Mouse (Mus musculus) embryonic facial prominence, embryonic 15.5 days (tissue): ENCODE data around the gene 9130230L23Rik. TPM values are rescaled to one million over a fixed set of nuclear protein-coding genes. Genes with fewer than 3 reads are reported as not detected.

Source experiments
- microRNA-seq: library from miRNA; unstranded; fragments of <30 nt; microRNA quantifications from one replicate; pipeline ENCODE4, GENCODE M21; 2016; ENCODE audit warnings: borderline number of aligned reads
- polyA plus RNA-seq: library from polyadenylated mRNA; unstranded; fragments of >200 nt; fragmentation: Nextera tagmentation; extraction: Ambion mirVana; gene quantifications from 2 replicates; pipeline ENCODE4 v1.2.1, GENCODE M21; 2015

9130230L23Rik gene
- polyA plus RNA-seq, 1 experiment from 2014 or later, result 1.9 TPM

Small RNAs within 50 kb of the gene (microRNA-seq; reads per million reads assigned to microRNA genes)
- gene Gm25952, result not detected

Other genes starting within 250 kb of the 9130230L23Rik start
- 22.0 and 23.5 TPM in 2 replicates for gene N4bp2, start 240.8 kb downstream of the 9130230L23Rik start, polyA plus RNA-seq
- 1.8 and 2.2 TPM in 2 replicates for gene Rhoh, start 143.1 kb downstream of the 9130230L23Rik start, polyA plus RNA-seq
- 0.80 TPM in 1 of 2 replicates, not detected in the other for gene Chrna9, start 69.4 kb downstream of the 9130230L23Rik start, polyA plus RNA-seq
- gene Rbm47, start 168.8 kb upstream of the 9130230L23Rik start, polyA plus RNA-seq, result 10.6 and 14.0 TPM in 2 replicates